Mouse (Mus musculus) liver, embryonic 14.5 days (tissue): ENCODE data around the gene D10Wsu102e. TPM values are rescaled to one million over a fixed set of nuclear protein-coding genes. Genes with fewer than 3 reads are reported as not detected.

Source experiments
- ATAC-seq: fragments of 200-750 bp; cut with Nextera tagmentation; 2 replicates; pipeline ENCODE4 v1.8.0; 2017; ENCODE audit warnings: moderate number of reproducible peaks, mild to moderate bottlenecking, moderate library complexity; ENCODE audit not compliant: insufficient read depth
- DNase-seq, 3 experiments: peaks; one replicate each; pipeline ENCODE4 v3.0.0-alpha.2; 2012 to 2013; ENCODE audit warnings: low read depth in 3 of 3, low spot score in 3 of 3
- H3K27ac ChIP-seq: fragments of 300-500 bp; sonication (generic); 2 replicates; pipeline ENCODE4 v1.5.1; 2014; ENCODE audit warnings: moderate library complexity, mild to moderate bottlenecking, control low read depth, inconsistent platforms
- H3K27me3 ChIP-seq: fragments of 300-500 bp; sonication (generic); 2 replicates; pipeline ENCODE4 v1.6.1; 2014; ENCODE audit warnings: mild to moderate bottlenecking, low read length, moderate library complexity; ENCODE audit not compliant: control insufficient read depth, insufficient read depth
- H3K36me3 ChIP-seq: fragments of 300-500 bp; sonication (generic); replicated peaks from 2 replicates; pipeline ENCODE4 v1.6.1; 2014; ENCODE audit warnings: low read depth; ENCODE audit not compliant: control insufficient read depth, insufficient read depth
- H3K4me1 ChIP-seq, 2 experiments: fragments of 200-500 bp in 1 of 2; fragments of 300-500 bp in 1 of 2; sonication (generic) in 1 of 2; replicated peaks; 2 replicates each; pipeline ENCODE4 v1.6.1; 2012 to 2014; ENCODE audit warnings: antibody characterized with exemption in 1 of 2, inconsistent platforms in 1 of 2, low read length in 1 of 2; ENCODE audit not compliant: control insufficient read depth in 2 of 2, insufficient read depth in 2 of 2
- H3K4me2 ChIP-seq: fragments of 300-500 bp; sonication (generic); 2 replicates; pipeline ENCODE4 v1.6.1; 2014; ENCODE audit warnings: low read depth, mild to moderate bottlenecking, control low read depth, moderate library complexity
- H3K4me3 ChIP-seq, 2 experiments: fragments of 200-500 bp in 1 of 2; fragments of 300-500 bp in 1 of 2; sonication (generic) in 1 of 2; 2 replicates each; pipeline ENCODE4 v1.5.1; 2012 to 2014; ENCODE audit warnings: low read depth in 2 of 2, low read length in 2 of 2, mild to moderate bottlenecking in 2 of 2, control low read depth in 1 of 2, inconsistent platforms in 1 of 2, moderate library complexity in 1 of 2; ENCODE audit not compliant: insufficient read depth in 1 of 2
- H3K9ac ChIP-seq: fragments of 300-500 bp; sonication (generic); replicated peaks from 2 replicates; pipeline ENCODE4 v1.6.1; 2014; ENCODE audit warnings: mild to moderate bottlenecking, control low read depth, moderate library complexity
- H3K9me3 ChIP-seq: fragments of 300-500 bp; sonication (generic); 2 replicates; pipeline ENCODE4 v1.6.1; 2016; ENCODE audit warnings: low read length, mixed read lengths; ENCODE audit not compliant: control insufficient read depth
- CTCF ChIP-seq: IDR thresholded peaks from 2 replicates; pipeline ENCODE4 v1.5.1; 2016; ENCODE audit warnings: antibody characterized with exemption, low read depth, control low read depth
- EP300 ChIP-seq: IDR thresholded peaks from 2 replicates; pipeline ENCODE4 v1.6.1; 2016; ENCODE audit warnings: antibody characterized with exemption, low read depth
- WGBS: fragments of 180-500 bp; shearing (Covaris S2); extraction: QIAGEN DNeasy Blood & Tissue Kit; methylation state at CpG from one replicate; pipeline ENCODE4 v1.1.7; 2014; ENCODE audit not compliant: insufficient replicate concordance; 5-methylcytosine and 5-hydroxymethylcytosine counted together
- polyA plus RNA-seq, 2 experiments: library from polyadenylated mRNA; depleted of rRNA in 1 of 2; stranded (reverse) in 1 of 2; unstranded in 1 of 2; fragments of >200 nt; fragmentation: Nextera tagmentation in 1 of 2; extraction: Ambion mirVana in 1 of 2; gene quantifications; 2 replicates each; pipeline versions ENCODE4 v1.2.1 to v1.2.3; 2012 to 2014

The D10Wsu102e gene
- 0.16 and 0.19 TPM in 2 replicates for polyA plus RNA-seq (2012; rRNA removed)
- 0.20 TPM in 2 replicates for polyA plus RNA-seq (2014; fragmentation: Nextera tagmentation; extraction: Ambion mirVana)

- DNase-seq (peak; percentile 89 to 92 (median 91)), ATAC-seq (peak; percentile 96)
- peak within 1 kb of the TSS; percentile 88 to 92 for H3K4me3 ChIP-seq
- under 1% methylated on average over 30 of the region's 30 CpGs for WGBS
- no peaks in the 10 kb centered on the region for H3K9me3 ChIP-seq
- H3K27me3 ChIP-seq = no peaks in the 10 kb centered on the region
- peaks cover 9% of the 10 kb centered on the region for H3K36me3 ChIP-seq
- H3K9ac ChIP-seq = peak within 1 kb of the TSS; percentile 83
- no peak within 1 kb of the TSS for H3K27ac ChIP-seq
- TF ChIP-seq CTCF = no peak
- TF ChIP-seq EP300 = no peak
- peaks cover 18 to 19% of the 10 kb centered on the region in 2 experiments for H3K4me1 ChIP-seq
- peak within 1 kb of the TSS; percentile 88 for H3K4me2 ChIP-seq
Measured at GRCm38 (mm10) chr10:83359956-83360355, at the start of gene D10Wsu102e. TSS of gene D10Wsu102e (plus strand) at chr10:83360221.

GRCm38 (mm10) chr10:83310356-83310755, 49.7 kb upstream of the D10Wsu102e start:
- DNase-seq = no peak

GRCm38 (mm10) chr10:83313033-83313432, 47.0 kb upstream of the D10Wsu102e start:
- 16% methylated on average over 5 of the region's 5 CpGs for WGBS
- no peak overlapping the region for H3K4me3 ChIP-seq
- H3K9ac ChIP-seq = no peak overlapping the region
- DNase-seq (peak in 1 of 3 experiments; percentile 3), ATAC-seq (peak; percentile 47; the same call in 1 of the 2 replicates)
- H3K4me2 ChIP-seq = no peak overlapping the region
- H3K36me3 ChIP-seq = no peaks in the 10 kb centered on the region
- no peak overlapping the region for H3K27ac ChIP-seq
- TF ChIP-seq CTCF (no peak), EP300 (no peak)
- no peaks in the 10 kb centered on the region; the same call in 1 of the 2 replicates for H3K9me3 ChIP-seq
- peaks cover 0 to 11% of the 10 kb centered on the region in 2 experiments; a peak in 3 of 4 replicates for H3K4me1 ChIP-seq
- no peaks in the 10 kb centered on the region for H3K27me3 ChIP-seq

More at GRCm38 (mm10) chr10:83310356-83310755, 49.7 kb upstream of the D10Wsu102e start:
- Histone ChIP-seq H3K27me3 (no peaks in the 10 kb centered on the region), H3K4me1 (peaks cover 0 to 11% of the 10 kb centered on the region in 2 experiments; a peak in 3 of 4 replicates), H3K27ac (no peak overlapping the region), H3K9me3 (no peaks in the 10 kb centered on the region; the same call in 1 of the 2 replicates), H3K4me3 (no peak overlapping the region), H3K9ac (no peak overlapping the region), H3K36me3 (no peaks in the 10 kb centered on the region), H3K4me2 (no peak overlapping the region)
- TF ChIP-seq CTCF = no peak
- no peak for TF ChIP-seq EP300
- ATAC-seq = no peak
- WGBS = 71% methylated on average over 7 of the region's 7 CpGs

GRCm38 (mm10) chr10:83320396-83320795, 39.6 kb upstream of the D10Wsu102e start:
- 60% methylated on average over 6 of the region's 6 CpGs for WGBS
- Histone ChIP-seq H3K4me2 (no peak overlapping the region), H3K9me3 (no peaks in the 10 kb centered on the region), H3K36me3 (no peaks in the 10 kb centered on the region), H3K4me1 (peaks cover 0 to 2% of the 10 kb centered on the region in 2 experiments; a peak in 2 of 4 replicates), H3K4me3 (no peak overlapping the region), H3K27ac (no peak overlapping the region), H3K9ac (no peak overlapping the region), H3K27me3 (no peaks in the 10 kb centered on the region)
- ATAC-seq (no peak), DNase-seq (no peak)
- TF ChIP-seq EP300 (no peak), CTCF (no peak)

GRCm38 (mm10) chr10:83320870-83321269, 39.2 kb upstream of the D10Wsu102e start:
- no peaks in the 10 kb centered on the region for H3K27me3 ChIP-seq
- H3K4me3 ChIP-seq = no peak overlapping the region
- H3K4me1 ChIP-seq = peaks cover 0 to 2% of the 10 kb centered on the region in 2 experiments; a peak in 2 of 4 replicates
- no peak overlapping the region for H3K4me2 ChIP-seq
- ATAC-seq (no peak), DNase-seq (no peak)
- WGBS = 62% methylated on average over 7 of the region's 7 CpGs
- no peaks in the 10 kb centered on the region for H3K36me3 ChIP-seq
- TF ChIP-seq CTCF (no peak), EP300 (no peak)
- no peak overlapping the region for H3K27ac ChIP-seq
- H3K9ac ChIP-seq = no peak overlapping the region
- no peaks in the 10 kb centered on the region for H3K9me3 ChIP-seq
